23 mouse cellular contexts compared by ENCODE assay signal in genomic region chr10:40307826-40308583, GRCm38 (mm10). TPM values are rescaled to one million over a fixed set of nuclear protein-coding genes. Genes with fewer than 3 reads are reported as not detected.
DNase-seq lines count a peak whose midpoint lies in the region; ATAC-seq and TF ChIP-seq lines count a peak whose summit lies in the region.
"Had no signal": no experiment of that assay in that cellular context is flagged by ENCODE, and none has a peak within 500 bp of the region (broad histone marks: within the 10 kb centered on the region; RNA-seq: fewer than 3 reads in every experiment).

No protein-coding gene starts in this region.

- H3K36me3 ChIP-seq in lung, postnatal 0 days (ENCODE audit: insufficient read depth, low read length) = no peaks in the 10 kb centered on the region
- H3K36me3 ChIP-seq in stomach, postnatal 0 days (ENCODE audit: control insufficient read depth, insufficient read depth, low read length) = no peaks in the 10 kb centered on the region
- H3K36me3 ChIP-seq: embryonic facial prominence, embryonic 15.5 days; forebrain, embryonic 15.5 days; hindbrain, embryonic 12.5 days had no signal

- no peak overlapping the region for H3K27ac ChIP-seq in lung, postnatal 0 days (ENCODE audit: low read length)
- H3K27ac ChIP-seq in stomach, postnatal 0 days (replicated peaks) = peak overlapping the region; percentile 50; the same call in 1 of the 2 replicates
- H3K27ac ChIP-seq: embryonic facial prominence, embryonic 15.5 days; forebrain, embryonic 15.5 days; hindbrain, embryonic 12.5 days had no signal

- H3K27me3 ChIP-seq in lung, postnatal 0 days (replicated peaks; ENCODE audit: insufficient read depth, low read length) = no peaks in the 10 kb centered on the region
- H3K27me3 ChIP-seq in stomach, postnatal 0 days (ENCODE audit: control insufficient read depth, insufficient read depth, low read length) = no peaks in the 10 kb centered on the region
- H3K27me3 ChIP-seq: embryonic facial prominence, embryonic 15.5 days; forebrain, embryonic 15.5 days; hindbrain, embryonic 12.5 days had no signal

- H3K4me2 ChIP-seq in lung, postnatal 0 days (replicated peaks; ENCODE audit: low read depth, low read length) = no peak overlapping the region
- H3K4me2 ChIP-seq in stomach, postnatal 0 days (replicated peaks; ENCODE audit: low read depth) = no peak overlapping the region
- H3K4me2 ChIP-seq: embryonic facial prominence, embryonic 15.5 days; forebrain, embryonic 15.5 days; hindbrain, embryonic 12.5 days had no signal

- no peaks in the 10 kb centered on the region for H3K4me1 ChIP-seq in lung, postnatal 0 days (ENCODE audit: insufficient read depth, low read depth, low read length)
- H3K4me1 ChIP-seq in stomach, postnatal 0 days (replicated peaks; ENCODE audit: control insufficient read depth, insufficient read depth) = no peaks in the 10 kb centered on the region
- H3K4me1 ChIP-seq: embryonic facial prominence, embryonic 15.5 days; forebrain, embryonic 15.5 days; hindbrain, embryonic 12.5 days had no signal

- TF ChIP-seq CTCF in lung, postnatal 0 days (IDR thresholded peaks at IDR 0.05) = no peak
- no peak for TF ChIP-seq CTCF in stomach, postnatal 0 days (IDR thresholded peaks at IDR 0.05; ENCODE audit: low read depth)

- no peak overlapping the region for H3K9ac ChIP-seq in lung, postnatal 0 days (replicated peaks; ENCODE audit: low read depth)
- no peak overlapping the region for H3K9ac ChIP-seq in stomach, postnatal 0 days (ENCODE audit: low read length)
- H3K9ac ChIP-seq: embryonic facial prominence, embryonic 15.5 days; forebrain, embryonic 15.5 days; hindbrain, embryonic 12.5 days had no signal

- no peak overlapping the region for H3K4me3 ChIP-seq in lung, postnatal 0 days (ENCODE audit: low read depth, low read length)
- no peak overlapping the region for H3K4me3 ChIP-seq in stomach, postnatal 0 days (ENCODE audit: low read depth, low read length)
- H3K4me3 ChIP-seq: embryonic facial prominence, embryonic 15.5 days; erythroblast, embryonic 14.5 days; forebrain, embryonic 15.5 days; hindbrain, embryonic 12.5 days had no signal

- H3K9me3 ChIP-seq in lung, postnatal 0 days (ENCODE audit: low read length) = no peaks in the 10 kb centered on the region
- no peaks in the 10 kb centered on the region for H3K9me3 ChIP-seq in stomach, postnatal 0 days (ENCODE audit: control insufficient read depth, low read length)
- H3K9me3 ChIP-seq: embryonic facial prominence, embryonic 15.5 days had no signal

- DNase-seq in kidney, adult 9 months = peak; percentile 24
- no peak for DNase-seq in kidney, postnatal 25 days
- peak; percentile 41 for DNase-seq in lung, postnatal 0 days (ENCODE audit: low spot score)
- DNase-seq in lung, adult 18-20 months = no peak
- peak; percentile 65 for DNase-seq in NIH3T3 (ENCODE audit: low read depth)
- DNase-seq in stomach, postnatal 0 days (ENCODE audit: low spot score) = no peak
- DNase-seq in right cerebral cortex, postnatal 36 days (ENCODE audit: low spot score in 2 of 2) = no peak
- DNase-seq: adrenal gland, postnatal 25 days; B cell, adult 2 months; cerebellum, adult 18-20 months; cerebellum, adult 9-11 months; cerebellum, postnatal 36 days; gastrocnemius, postnatal 25 days; heart, postnatal 10 days; heart, postnatal 4 days had no signal

- 51% methylated on average over 4 of the region's 4 CpGs for WGBS in lung, postnatal 0 days
- WGBS in stomach, postnatal 0 days = 40% methylated on average over 4 of the region's 4 CpGs

- peak; percentile 71 for ATAC-seq in lung, postnatal 0 days
- ATAC-seq in stomach, postnatal 0 days (ENCODE audit: low FRiP score, low TSS enrichment) = peak; percentile 76
- ATAC-seq in activated CD4-positive, CD25-positive, alpha-beta regulatory T cell, adult 4 months = no peak
- ATAC-seq: CD4-positive, CD25-positive, alpha-beta regulatory T cell, adult 4 months; forebrain, embryonic 15.5 days; hindbrain, embryonic 16.5 days; inflammation-experienced regulatory T-cells, adult 6 months had no signal

- no peak for TF ChIP-seq EP300 in lung, postnatal 0 days (IDR thresholded peaks at IDR 0.05)
- TF ChIP-seq EP300 in stomach, postnatal 0 days (optimal IDR thresholded peaks at IDR 0.05) = no peak

RNA-seq across cellular contexts. Expression of gene Amd1, which starts 6.0 kb away (rescaled TPM):
- polyA plus RNA-seq in lung, postnatal 0 days (2015; fragmentation: Nextera tagmentation; extraction: Ambion mirVana) = 25.5 and 27.3 TPM in 2 replicates
- 46.9 and 48.0 TPM in 2 replicates for polyA plus RNA-seq in stomach, postnatal 0 days (2015; fragmentation: Nextera tagmentation; extraction: Ambion mirVana)
- 10 to 100 TPM; 57.9 to 78.4 TPM for polyA plus RNA-seq in activated CD4-positive, CD25-positive, alpha-beta regulatory T cell, adult 4 months (2017; shearing (Covaris generic))

RNA-seq across cellular contexts. Expression of gene Cdk19, which starts 31.4 kb away (rescaled TPM):
- 6.7 and 8.4 TPM in 2 replicates for polyA plus RNA-seq in lung, postnatal 0 days (2015; fragmentation: Nextera tagmentation; extraction: Ambion mirVana)
- polyA plus RNA-seq in stomach, postnatal 0 days (2015; fragmentation: Nextera tagmentation; extraction: Ambion mirVana) = 4.2 and 4.4 TPM in 2 replicates
- polyA plus RNA-seq in activated CD4-positive, CD25-positive, alpha-beta regulatory T cell, adult 4 months (2017; shearing (Covaris generic)) = 10 to 100 TPM; 11.6 to 18.4 TPM

RNA-seq across cellular contexts. Expression of gene Gtf3c6, which starts 50.1 kb away (rescaled TPM):
- polyA plus RNA-seq in lung, postnatal 0 days (2015; fragmentation: Nextera tagmentation; extraction: Ambion mirVana) = 35.2 and 40.0 TPM in 2 replicates
- polyA plus RNA-seq in stomach, postnatal 0 days (2015; fragmentation: Nextera tagmentation; extraction: Ambion mirVana) = 54.6 and 54.9 TPM in 2 replicates
- polyA plus RNA-seq in activated CD4-positive, CD25-positive, alpha-beta regulatory T cell, adult 4 months (2017; shearing (Covaris generic)) = 100 to 1,000 TPM; 114 to 120 TPM

Comparison
In these comparisons a context has a peak if more than half of its experiments do, and no peak if none do; other contexts are left out.
1. DNase-seq: peak in kidney, adult 9 months (single experiment), lung, postnatal 0 days (single experiment) and NIH3T3 (single experiment); none in kidney, postnatal 25 days (0 of 2), lung, adult 18-20 months (0 of 2), stomach, postnatal 0 days (single experiment) and right cerebral cortex, postnatal 36 days (0 of 2).